Mouse (Mus musculus): ENCODE measurements around the gene Swi5. TPM values are rescaled to one million over a fixed set of nuclear protein-coding genes. Genes with fewer than 3 reads are reported as not detected.

The Swi5 gene
- total RNA-seq, 2 experiments from 2014 or later = 237 to 239 TPM

GRCm38 (mm10) chr2:32275823-32276222 is 12.1 kb downstream of the Swi5 start:
- DNase-seq (ENCODE audit: low spot score in 2 of 2) = no peak

GRCm38 (mm10) chr2:32260635-32261034 is 27.2 kb downstream of the Swi5 start:
- DNase-seq (ENCODE audit: low spot score in 2 of 2) = peak; percentile 29 to 50

GRCm38 (mm10) chr2:32259657-32260417 is 28.0 kb downstream of the Swi5 start, which contains the start of gene Uck1:
Gene Uck1, minus strand, starts transcription at chr2:32260159.
- DNase-seq (ENCODE audit: low spot score in 2 of 2) = peak; percentile 82 to 88

- no peak for DNase-seq (ENCODE audit: low spot score in 2 of 2)
These were observed 28.9 kb downstream of the Swi5 start for GRCm38 (mm10) chr2:32258887-32259533.

- no peak for DNase-seq (ENCODE audit: low spot score in 2 of 2)
These were observed 31.6 kb downstream of the Swi5 start for GRCm38 (mm10) chr2:32256273-32256672.

- DNase-seq (ENCODE audit: low spot score in 2 of 2) = no peak
These were observed 33.3 kb downstream of the Swi5 start for GRCm38 (mm10) chr2:32254563-32254962.

- DNase-seq (ENCODE audit: low spot score in 2 of 2) = no peak
These were observed 34.5 kb downstream of the Swi5 start for GRCm38 (mm10) chr2:32253352-32253751.

GRCm38 (mm10) chr2:32252658-32253057 is 35.2 kb downstream of the Swi5 start:
- DNase-seq (ENCODE audit: low spot score in 2 of 2) = no peak

- no peak for DNase-seq (ENCODE audit: low spot score in 2 of 2)
These were observed 35.9 kb downstream of the Swi5 start for GRCm38 (mm10) chr2:32251791-32252527.

- no peak for DNase-seq (ENCODE audit: low spot score in 2 of 2)
These were observed 39.2 kb downstream of the Swi5 start for GRCm38 (mm10) chr2:32248377-32249361.

- DNase-seq (ENCODE audit: low spot score in 2 of 2) = no peak
These were observed 41.1 kb downstream of the Swi5 start for GRCm38 (mm10) chr2:32246741-32247140.

- no peak for DNase-seq (ENCODE audit: low spot score in 2 of 2)
These were observed 44.9 kb downstream of the Swi5 start for GRCm38 (mm10) chr2:32242986-32243385.

- no peak for DNase-seq (ENCODE audit: low spot score in 2 of 2)
These were observed 47.3 kb downstream of the Swi5 start for GRCm38 (mm10) chr2:32240591-32240990.

- DNase-seq (ENCODE audit: low spot score in 2 of 2) = no peak
These were observed 49.0 kb downstream of the Swi5 start for GRCm38 (mm10) chr2:32238708-32239435.

GRCm38 (mm10) chr2:32237571-32237970 is 50.3 kb downstream of the Swi5 start:
- no peak for DNase-seq (ENCODE audit: low spot score in 2 of 2)

- DNase-seq (ENCODE audit: low spot score in 2 of 2) = peak; percentile 33 to 52
These were observed 51.0 kb downstream of the Swi5 start for GRCm38 (mm10) chr2:32236760-32237487.

- DNase-seq (ENCODE audit: low spot score in 2 of 2) = peak; percentile 89 to 94
These were observed 51.8 kb downstream of the Swi5 start, which contains the start of gene Pomt1 for GRCm38 (mm10) chr2:32235886-32236759. Gene Pomt1, plus strand, starts transcription at chr2:32236590.

- DNase-seq (ENCODE audit: low spot score in 2 of 2) = no peak
These were observed 52.4 kb downstream of the Swi5 start for GRCm38 (mm10) chr2:32235433-32235832.

Data from layer of hippocampus, postnatal 10 days (tissue).